Mouse (Mus musculus) lung, adult 18-20 months (tissue): ENCODE measurements around the gene Rimbp2.

ENCODE experiments used
- DNase-seq, 2 experiments: peaks; one replicate each; pipeline ENCODE4 v3.0.0; 2022; ENCODE audit warnings: mixed read lengths in 2 of 2

Rimbp2 gene

GRCm38 (mm10) chr5:128841541-128841940 lies 111.7 kb downstream of the Rimbp2 start:
- DNase-seq: no peak

GRCm38 (mm10) chr5:128837045-128837444 lies 116.2 kb downstream of the Rimbp2 start:
- no peak for DNase-seq

GRCm38 (mm10) chr5:128834126-128834525 lies 119.2 kb downstream of the Rimbp2 start:
- DNase-seq: no peak

GRCm38 (mm10) chr5:128822843-128823242 lies 130.4 kb downstream of the Rimbp2 start:
- no peak for DNase-seq

- DNase-seq: no peak
Observed at GRCm38 (mm10) chr5:128819638-128820285, 133.5 kb downstream of the Rimbp2 start.

- DNase-seq: no peak
Observed at GRCm38 (mm10) chr5:128815629-128816028, 137.7 kb downstream of the Rimbp2 start.

GRCm38 (mm10) chr5:128815078-128815477 lies 138.2 kb downstream of the Rimbp2 start:
- DNase-seq: no peak

DNA sequence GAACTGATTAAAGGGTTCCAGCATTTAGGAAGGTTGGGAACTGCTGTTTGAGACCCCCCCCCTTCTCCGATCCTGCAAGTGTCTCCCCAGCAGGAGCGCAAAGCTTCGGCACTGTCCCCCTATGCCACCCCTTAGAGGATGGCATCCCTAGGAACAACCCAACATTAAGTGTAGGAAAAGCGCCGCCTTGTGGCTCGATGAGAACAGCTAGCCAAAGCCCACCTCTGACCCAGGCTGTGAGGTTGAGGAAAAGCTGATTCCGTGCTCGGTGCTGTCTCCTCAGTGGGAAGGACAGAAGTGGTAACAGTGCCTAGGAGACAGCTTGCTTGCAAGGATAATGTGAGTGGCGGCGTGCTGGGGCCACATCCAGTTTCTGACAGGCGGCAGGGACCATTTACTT lies 140.2 kb downstream of the Rimbp2 start:
- no peak for DNase-seq

- no peak for DNase-seq
Observed at GRCm38 (mm10) chr5:128811431-128811830, 141.9 kb downstream of the Rimbp2 start.

DNA sequence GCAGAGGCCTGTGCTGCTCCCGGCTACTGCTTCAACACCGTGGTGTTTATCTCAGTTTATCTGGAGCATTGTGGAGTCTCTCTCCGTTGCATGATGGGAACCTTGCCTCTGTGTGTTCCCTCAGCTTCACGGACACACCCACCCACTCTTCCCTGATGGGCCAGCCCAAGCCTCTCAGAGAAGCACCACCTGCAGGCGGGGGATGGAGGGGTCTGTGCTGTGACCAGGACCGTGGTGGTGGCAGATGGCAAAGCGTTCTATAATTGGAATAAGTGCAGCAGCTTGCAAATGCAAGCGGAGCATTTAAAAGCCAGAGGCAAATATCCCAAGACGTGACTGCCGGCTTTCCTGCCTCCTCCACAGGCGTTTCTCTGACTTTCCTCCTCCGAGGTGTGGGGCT lies 143.3 kb downstream of the Rimbp2 start:
- DNase-seq: no peak

DNA sequence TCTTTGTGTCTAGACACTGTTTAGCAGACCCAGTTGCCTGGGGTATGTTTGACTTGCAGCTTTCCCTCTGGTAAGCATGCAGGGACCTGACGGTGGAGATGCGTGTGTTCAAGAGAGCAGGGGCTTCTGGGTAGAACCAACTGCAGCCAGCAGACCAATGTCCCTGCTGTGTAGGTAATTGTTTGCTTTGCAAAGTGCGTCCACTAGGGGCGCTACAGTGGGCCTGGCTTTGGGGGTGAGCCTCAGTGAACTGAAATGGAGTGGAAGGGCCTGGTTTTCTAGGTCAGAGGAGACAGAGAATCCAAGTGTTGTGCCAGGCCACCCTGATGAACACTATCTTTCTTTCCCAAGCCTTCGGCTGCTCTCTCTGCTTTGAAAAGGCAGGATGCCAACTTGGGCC lies 143.9 kb downstream of the Rimbp2 start:
- DNase-seq: no peak

DNA sequence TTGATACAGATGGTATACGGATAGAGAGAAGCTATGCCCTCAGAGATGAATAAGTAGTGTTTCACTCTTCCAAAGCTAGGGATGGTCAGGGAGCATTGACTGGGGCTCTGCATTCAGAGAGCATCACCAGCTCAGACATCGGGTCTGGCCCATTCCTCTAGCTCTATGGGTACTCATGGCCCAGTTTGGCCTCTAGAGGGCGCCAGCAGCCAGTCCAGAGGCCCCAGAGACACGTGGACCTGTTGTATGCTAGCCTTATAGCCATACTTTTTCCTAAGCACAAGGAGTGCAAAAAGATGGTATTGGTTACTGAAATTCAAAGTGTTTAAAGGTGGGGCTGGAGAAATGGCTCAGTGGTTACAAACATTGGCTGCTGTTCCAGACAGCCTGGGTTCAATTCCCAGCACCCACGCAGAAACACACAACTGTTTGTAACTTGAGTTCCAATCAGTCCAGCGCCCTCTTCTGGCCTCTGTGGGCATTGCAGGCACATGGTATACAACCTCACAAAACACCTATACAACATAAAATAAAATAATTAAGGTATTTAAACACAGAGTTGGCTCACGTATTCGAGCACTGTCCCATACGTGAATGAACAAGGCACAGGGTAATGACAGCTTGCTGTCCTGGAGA lies 144.6 kb downstream of the Rimbp2 start:
- peak in 1 of 2 experiments; percentile 4 for DNase-seq

- no peak for DNase-seq
Observed at GRCm38 (mm10) chr5:128807408-128807807, 145.9 kb downstream of the Rimbp2 start.

DNA sequence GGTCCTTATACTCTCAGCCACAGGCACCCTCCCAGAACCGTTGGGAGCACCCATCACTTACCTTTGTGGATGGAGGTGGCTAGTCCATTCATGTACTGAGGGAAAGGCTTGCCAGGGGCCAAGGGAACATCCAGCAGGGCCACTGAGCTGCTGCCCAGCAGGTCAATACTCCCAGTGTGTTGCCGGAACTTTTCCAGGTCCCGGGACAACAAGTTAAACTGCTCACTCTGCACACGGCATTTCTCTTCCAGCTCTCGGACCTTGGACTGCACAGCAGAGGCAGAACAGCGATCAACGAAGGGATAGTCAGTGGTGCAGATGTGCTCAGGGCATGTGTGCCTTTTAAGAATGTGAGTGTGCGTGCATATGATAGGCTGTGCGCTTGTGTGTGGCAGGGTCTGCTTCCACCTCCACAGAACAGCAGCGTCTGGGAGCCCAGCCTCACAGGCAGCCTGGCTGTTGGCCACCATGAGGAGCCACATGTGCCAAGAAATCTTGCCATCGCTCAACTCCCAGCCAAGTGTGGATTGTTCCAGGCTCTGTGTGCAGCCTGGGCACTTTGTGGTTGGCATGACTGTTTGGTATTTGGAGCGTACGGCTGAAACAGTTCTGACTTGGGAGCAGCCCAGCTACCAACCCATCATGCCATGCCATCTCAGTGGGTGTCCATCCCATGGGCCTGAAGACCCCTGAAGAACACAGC lies 146.8 kb downstream of the Rimbp2 start:
- no peak for DNase-seq

DNA sequence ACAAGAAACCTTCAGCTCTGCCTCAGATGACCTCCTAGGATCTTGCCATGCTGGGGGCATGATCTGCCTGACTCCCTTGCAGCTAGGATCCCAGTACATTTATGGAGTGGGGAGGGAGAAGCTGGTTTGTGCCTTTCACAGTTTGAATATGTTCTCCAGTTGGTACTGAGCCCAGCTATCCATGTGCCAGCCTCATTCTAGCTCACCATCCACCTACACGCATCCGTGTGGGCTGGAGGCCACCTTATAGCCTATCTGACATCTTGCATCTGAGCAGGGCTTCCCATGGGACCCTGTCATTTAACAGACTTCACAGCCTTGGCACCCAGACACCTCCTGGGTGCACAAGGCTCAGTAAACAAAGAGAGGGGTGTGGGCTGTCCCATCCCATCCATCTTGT lies 148.2 kb downstream of the Rimbp2 start:
- no peak for DNase-seq

- DNase-seq: no peak
Observed at GRCm38 (mm10) chr5:128800592-128800991, 152.7 kb downstream of the Rimbp2 start.

GRCm38 (mm10) chr5:128781621-128782020 lies 171.7 kb downstream of the Rimbp2 start:
- DNase-seq: no peak

GRCm38 (mm10) chr5:128776386-128776785 lies 176.9 kb downstream of the Rimbp2 start:
- DNase-seq: no peak

DNA sequence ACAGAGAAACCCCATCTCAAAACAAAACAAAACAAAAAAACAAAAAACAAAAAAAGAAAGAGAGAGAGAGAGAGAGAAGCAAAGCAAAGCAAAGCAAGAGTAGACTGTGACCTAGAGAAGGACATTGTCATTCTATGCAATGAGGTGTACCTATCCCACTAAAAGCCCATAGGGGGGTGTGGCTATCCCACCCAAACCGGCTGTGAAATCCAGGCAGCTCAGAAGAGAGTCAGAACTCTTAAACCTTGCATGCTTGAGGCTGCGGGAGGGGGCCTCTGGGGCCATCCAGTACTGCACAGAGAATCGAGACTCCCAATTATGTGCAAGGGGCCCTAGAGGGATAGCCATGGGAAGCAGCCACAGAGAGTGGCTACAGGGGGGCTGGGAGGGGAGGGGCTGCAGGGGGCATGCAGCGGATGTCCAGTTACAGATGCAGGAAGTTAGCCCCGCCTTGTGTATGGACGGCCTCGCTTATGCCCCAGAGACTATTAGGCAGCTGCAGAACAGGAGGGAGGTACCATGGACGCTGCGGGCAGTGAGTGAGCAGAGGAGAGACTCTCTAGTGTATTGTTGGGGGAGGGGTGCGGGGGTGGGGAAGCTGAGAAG lies 184.2 kb downstream of the Rimbp2 start:
- DNase-seq: no peak

- DNase-seq: no peak
Observed at GRCm38 (mm10) chr5:128761118-128761517, 192.2 kb downstream of the Rimbp2 start.

- DNase-seq: no peak
Observed at GRCm38 (mm10) chr5:128746261-128746660, 207.0 kb downstream of the Rimbp2 start.

- DNase-seq: no peak
Observed at GRCm38 (mm10) chr5:128745206-128745605, 208.1 kb downstream of the Rimbp2 start.

- DNase-seq: no peak
Observed at GRCm38 (mm10) chr5:128744351-128744750, 208.9 kb downstream of the Rimbp2 start.

GRCm38 (mm10) chr5:128739838-128740171 lies 213.5 kb downstream of the Rimbp2 start:
- no peak for DNase-seq
